Mouse (Mus musculus) spleen, adult 2 months (tissue): Measurements from ENCODE around the gene Clcn7.

ENCODE experiments used
- CTCF ChIP-seq: fragments of 200-500 bp; IDR thresholded peaks from 2 replicates; pipeline ENCODE4 v1.5.1; 2011; ENCODE audit warnings: mild to moderate bottlenecking, inconsistent platforms; ENCODE audit not compliant: insufficient read depth, insufficient read length, insufficient replicate concordance; ENCODE audit errors: extremely low read depth
- POLR2A ChIP-seq: fragments of 200-500 bp; IDR thresholded peaks from 2 replicates; pipeline ENCODE4 v1.6.1; 2011; ENCODE audit warnings: low read depth, low read length, inconsistent platforms

- TF ChIP-seq POLR2A, result no peak
- TF ChIP-seq CTCF, result no peak
Observed at GRCm38 (mm10) chr17:25101338-25101737, 31.9 kb upstream of the Clcn7 start.
